Mouse (Mus musculus): ENCODE data around the gene Tmod3. TPM values are rescaled to one million over a fixed set of nuclear protein-coding genes. Genes with fewer than 3 reads are reported as not detected.

Gene Tmod3
- polyA plus RNA-seq, 1 experiment from 2014 or later, result 84.5 TPM

DNA sequence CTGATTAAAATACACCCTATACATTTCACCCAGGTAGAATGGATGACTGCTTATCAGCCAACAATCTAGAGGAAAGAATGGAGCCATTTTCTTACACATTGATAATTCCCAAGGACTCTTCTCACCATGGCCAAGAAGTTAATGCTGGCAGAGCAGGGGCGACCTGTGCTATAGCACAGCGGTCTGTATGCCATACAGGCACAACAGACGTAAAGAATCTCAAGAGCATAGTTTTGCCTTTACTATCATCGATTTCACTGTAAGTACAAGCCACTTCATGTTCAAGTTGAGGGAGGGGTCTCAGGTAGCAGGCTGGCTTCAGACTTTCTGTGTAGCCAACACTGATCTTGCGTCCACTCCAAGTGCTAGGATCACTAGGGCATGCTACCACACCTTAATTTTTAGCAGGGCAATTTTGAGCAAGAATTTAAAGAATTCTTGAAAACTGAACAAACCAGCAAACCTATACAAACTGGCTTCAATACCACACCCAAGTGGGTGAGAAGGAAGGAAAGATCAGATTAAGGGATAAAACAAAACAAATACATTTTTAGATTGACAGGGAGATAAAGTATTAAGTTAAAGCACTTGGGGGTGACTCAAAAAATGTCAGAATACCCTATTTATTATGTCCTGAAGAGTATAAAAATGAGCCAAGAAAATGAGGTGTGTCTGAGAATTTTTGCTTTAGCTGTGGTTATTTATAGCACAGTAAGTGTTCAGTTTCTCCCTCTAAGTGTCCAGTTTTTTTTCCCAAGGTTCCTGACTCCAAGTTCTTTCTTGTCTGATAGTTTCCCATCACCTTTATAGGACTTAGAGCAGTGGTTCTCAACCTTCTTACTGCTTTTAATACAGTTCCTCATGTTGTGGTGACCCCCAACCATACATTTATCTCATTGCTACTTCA, 11.8 kb upstream of the Tmod3 start:
- Histone ChIP-seq H3K4me1 (replicated peaks) (no peaks in the 10 kb centered on the region), H3K9me3 (no peaks in the 10 kb centered on the region), H3K27me3 (no peaks in the 10 kb centered on the region), H3K27ac (replicated peaks) (no peak overlapping the region), H3K36me3 (peaks cover 55% of the 10 kb centered on the region), H3K4me3 (no peak overlapping the region), H3K9ac (no peak overlapping the region), H3K4me2 (no peak overlapping the region)
- ATAC-seq (ENCODE audit: low FRiP score, low read depth), result no peak
- 94% methylated on average over 5 of the region's 5 CpGs for WGBS

DNA sequence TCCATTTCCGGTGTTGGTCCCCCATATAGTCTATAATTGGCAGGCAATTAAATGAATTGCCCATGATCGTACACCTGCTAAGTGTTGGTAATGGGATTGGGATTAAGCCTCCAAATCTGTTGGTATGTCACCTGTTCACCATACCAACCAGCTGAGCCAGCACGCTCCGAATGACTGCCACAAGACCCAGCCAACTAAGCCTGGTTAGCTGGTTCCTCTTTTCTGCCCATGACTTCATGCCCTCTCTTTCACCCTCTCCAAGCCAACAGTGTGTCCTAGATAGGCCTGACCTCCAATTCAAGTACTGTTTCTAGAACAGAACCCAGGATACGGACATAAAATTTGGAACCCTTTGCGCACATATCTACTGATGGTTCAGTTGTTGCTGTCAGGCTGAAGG, 8.9 kb upstream of the Tmod3 start:
- H3K4me2 ChIP-seq, result no peak overlapping the region
- WGBS, result 96% methylated on average over 6 of the region's 6 CpGs
- no peak overlapping the region for H3K4me3 ChIP-seq

DNA sequence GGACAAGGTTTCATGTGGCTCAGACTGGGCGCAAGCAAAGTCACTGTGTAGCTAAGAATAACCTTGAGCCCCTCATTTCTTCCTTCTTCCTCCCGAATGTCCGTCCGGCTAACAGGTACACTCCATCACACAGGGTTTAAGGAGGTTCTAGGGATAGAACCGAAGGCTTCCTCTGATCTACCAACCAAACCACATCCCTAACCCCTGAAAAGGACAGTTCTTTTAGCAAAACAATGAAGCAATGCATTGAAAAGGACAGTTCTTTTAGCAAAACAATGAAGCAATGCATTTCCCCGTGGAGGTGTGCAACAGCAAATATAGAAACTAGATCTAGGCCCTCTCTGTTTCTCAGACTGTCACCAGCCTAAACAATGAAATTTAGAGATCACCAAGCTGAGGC, 5.4 kb upstream of the Tmod3 start:
- no peak overlapping the region for H3K4me2 ChIP-seq
- no peak overlapping the region for H3K4me3 ChIP-seq
- peaks cover 7% of the 10 kb centered on the region for H3K36me3 ChIP-seq
- ATAC-seq (ENCODE audit: low FRiP score, low read depth), result no peak
- H3K27me3 ChIP-seq, result no peaks in the 10 kb centered on the region
- no peak overlapping the region for H3K9ac ChIP-seq
- WGBS, result 77% methylated on average over 6 of the region's 6 CpGs
- H3K9me3 ChIP-seq, result no peaks in the 10 kb centered on the region
- H3K4me1 ChIP-seq (replicated peaks), result peaks cover 5% of the 10 kb centered on the region; the same call in 1 of the 2 replicates
- no peak overlapping the region for H3K27ac ChIP-seq (replicated peaks)

More for the DNA sequence above, 8.9 kb upstream of the Tmod3 start:
- no peaks in the 10 kb centered on the region for H3K9me3 ChIP-seq
- no peak overlapping the region for H3K9ac ChIP-seq
- H3K27me3 ChIP-seq, result no peaks in the 10 kb centered on the region
- H3K4me1 ChIP-seq (replicated peaks), result no peaks in the 10 kb centered on the region
- peaks cover 27% of the 10 kb centered on the region for H3K36me3 ChIP-seq
- no peak for ATAC-seq (ENCODE audit: low FRiP score, low read depth)
- no peak overlapping the region for H3K27ac ChIP-seq (replicated peaks)

DNA sequence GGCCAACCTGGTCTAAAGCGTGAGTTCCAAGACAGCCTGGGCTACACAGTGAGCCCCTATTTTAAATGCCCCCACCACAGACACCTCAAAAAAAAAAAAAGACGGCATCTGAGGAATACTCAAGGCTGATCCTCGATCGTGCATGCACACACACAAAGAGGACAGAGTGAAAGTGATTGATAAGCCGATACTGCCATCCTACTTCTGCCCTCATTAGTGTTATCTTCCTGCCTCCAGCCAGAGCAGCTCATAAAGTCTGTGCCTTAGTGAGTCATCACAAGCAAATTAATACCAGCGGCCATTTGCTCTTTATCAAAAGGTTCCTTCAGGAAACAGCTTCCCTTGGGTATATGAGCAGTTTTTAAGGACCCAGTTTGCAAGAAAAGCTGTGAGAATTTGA, 4.2 kb upstream of the Tmod3 start:
- Histone ChIP-seq H3K4me3 (no peak overlapping the region), H3K4me2 (no peak overlapping the region), H3K9me3 (no peaks in the 10 kb centered on the region), H3K4me1 (replicated peaks) (peaks cover 11% of the 10 kb centered on the region), H3K36me3 (no peaks in the 10 kb centered on the region), H3K27me3 (no peaks in the 10 kb centered on the region), H3K9ac (no peak overlapping the region), H3K27ac (replicated peaks) (no peak overlapping the region)
- no peak for ATAC-seq (ENCODE audit: low FRiP score, low read depth)
- 70% methylated on average over 6 of the region's 6 CpGs for WGBS

DNA sequence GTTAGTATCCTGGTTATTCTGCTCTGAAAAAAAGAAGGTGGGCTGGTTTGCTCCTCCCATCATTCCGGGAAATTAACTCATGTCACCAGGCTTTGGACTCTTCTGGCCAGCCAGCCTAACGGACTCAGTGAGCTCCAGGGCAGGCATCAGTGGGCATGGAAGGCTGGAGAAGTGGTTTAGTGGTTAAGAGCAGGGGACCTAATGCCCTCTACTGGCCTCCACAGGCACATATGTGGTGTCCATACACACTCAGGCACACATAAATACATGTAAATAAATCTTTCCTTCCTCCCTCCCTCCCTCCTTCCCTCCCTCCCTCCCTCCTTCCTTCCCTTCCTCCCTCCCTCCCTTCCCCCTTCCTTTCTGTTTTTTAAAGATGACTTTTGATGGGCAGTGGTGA, 3.7 kb upstream of the Tmod3 start:
- Histone ChIP-seq H3K36me3 (no peaks in the 10 kb centered on the region), H3K27me3 (no peaks in the 10 kb centered on the region), H3K9me3 (no peaks in the 10 kb centered on the region), H3K4me1 (replicated peaks) (peaks cover 16% of the 10 kb centered on the region), H3K4me2 (no peak overlapping the region), H3K4me3 (no peak overlapping the region), H3K9ac (no peak overlapping the region), H3K27ac (replicated peaks) (no peak overlapping the region)
- ATAC-seq (ENCODE audit: low FRiP score, low read depth), result no peak
- 36% methylated on average over 2 of the region's 2 CpGs for WGBS

DNA sequence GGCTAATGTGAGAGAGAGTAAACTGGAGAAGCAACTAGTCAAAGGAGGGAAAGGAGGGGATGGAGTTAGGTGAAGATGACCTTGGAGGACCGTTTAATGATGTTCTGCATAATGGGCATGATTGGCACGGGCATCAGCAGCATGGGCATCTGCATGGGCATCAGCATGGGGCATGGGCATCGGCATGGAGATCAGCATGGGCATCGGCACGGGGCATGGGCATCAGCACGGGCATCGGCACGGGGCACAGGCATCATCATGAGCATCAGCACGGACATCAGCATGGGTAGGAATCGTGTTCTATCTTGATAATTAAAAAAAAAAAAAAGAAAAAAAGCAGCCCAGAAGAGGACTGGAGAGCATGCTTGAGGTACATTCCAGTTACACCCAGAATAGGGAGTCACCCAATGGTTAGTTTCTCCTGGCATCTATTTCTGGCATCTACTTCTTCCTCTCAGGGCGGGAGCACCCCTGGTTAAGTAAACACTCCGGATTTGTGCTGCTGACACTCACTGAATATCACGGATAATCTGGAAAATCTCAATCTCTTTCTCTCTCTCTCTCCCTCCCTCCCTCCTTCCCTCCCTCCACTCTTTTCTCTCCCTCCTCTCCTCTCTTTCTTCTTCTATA, 1.7 kb upstream of the Tmod3 start:
- Histone ChIP-seq H3K4me3 (no peak overlapping the region), H3K27me3 (no peaks in the 10 kb centered on the region), H3K27ac (replicated peaks) (no peak overlapping the region), H3K36me3 (no peaks in the 10 kb centered on the region), H3K9me3 (no peaks in the 10 kb centered on the region), H3K4me2 (no peak overlapping the region), H3K4me1 (replicated peaks) (peaks cover 32% of the 10 kb centered on the region), H3K9ac (no peak overlapping the region)
- WGBS, result 89% methylated on average over 13 of the region's 13 CpGs
- ATAC-seq (ENCODE audit: low FRiP score, low read depth), result no peak

DNA sequence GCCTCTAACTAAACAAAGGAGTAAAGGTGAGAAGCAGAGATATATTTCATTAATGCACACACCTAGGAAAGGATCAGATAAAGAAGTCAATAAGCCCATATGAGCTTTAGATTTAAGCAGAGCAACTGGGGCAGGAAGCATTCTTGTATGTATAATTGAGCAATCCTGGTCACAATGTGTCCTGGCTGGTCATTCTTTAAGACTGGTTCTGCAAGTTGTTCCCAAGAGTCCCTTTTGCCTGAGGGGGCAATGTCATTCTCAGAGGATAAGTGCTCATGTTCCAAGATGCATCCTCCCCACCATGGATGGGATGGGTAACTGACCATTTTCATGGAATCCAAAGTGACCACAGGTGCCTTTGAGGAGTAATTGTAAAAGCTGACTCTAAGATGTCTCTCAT, 896 bp upstream of the Tmod3 start:
- H3K4me1 ChIP-seq (replicated peaks), result peaks cover 32% of the 10 kb centered on the region
- no peaks in the 10 kb centered on the region for H3K9me3 ChIP-seq
- H3K27ac ChIP-seq (replicated peaks), result no peak overlapping the region
- no peak overlapping the region for H3K9ac ChIP-seq
- H3K4me2 ChIP-seq, result peak overlapping the region; percentile 84
- H3K4me3 ChIP-seq, result no peak overlapping the region
- no peaks in the 10 kb centered on the region for H3K36me3 ChIP-seq
- no peak for ATAC-seq (ENCODE audit: low FRiP score, low read depth)
- H3K27me3 ChIP-seq, result no peaks in the 10 kb centered on the region

DNA sequence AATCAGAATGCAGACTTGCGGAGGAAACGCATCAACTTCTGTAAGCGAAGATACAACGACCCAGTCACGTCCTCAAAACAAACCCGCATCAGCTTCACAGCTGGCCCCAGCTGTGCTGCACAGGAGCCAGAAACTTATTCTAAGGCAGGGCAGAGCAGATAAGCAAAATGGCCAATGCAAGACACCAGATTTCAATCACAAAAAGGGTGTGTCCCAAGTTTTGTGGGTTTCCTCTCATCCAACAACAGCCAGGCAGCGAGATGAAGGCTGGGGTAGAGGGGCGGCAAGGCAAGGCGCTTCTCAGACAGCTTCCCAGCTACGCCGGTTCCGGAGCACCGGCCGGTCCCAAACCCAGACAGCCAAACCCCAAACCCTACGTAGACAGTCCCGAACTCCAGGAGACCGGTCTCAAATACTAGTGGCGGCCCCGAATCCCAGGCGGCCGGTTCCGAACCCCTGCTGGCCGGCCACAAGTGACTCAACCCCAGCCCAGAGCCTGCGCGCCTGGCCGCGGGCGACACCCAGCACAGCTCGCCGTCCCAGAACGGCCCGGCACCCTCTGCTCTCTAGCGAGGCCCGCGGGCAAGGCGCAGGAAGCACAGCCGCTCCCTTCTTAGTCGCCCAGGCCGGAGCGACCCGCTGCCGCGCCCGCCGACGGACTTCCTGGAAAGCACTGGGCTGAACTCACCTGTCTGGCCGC, 495 bp downstream of the Tmod3 start:
- Histone ChIP-seq H3K27ac (replicated peaks) (peak overlapping the region; percentile 80), H3K9me3 (no peaks in the 10 kb centered on the region), H3K36me3 (no peaks in the 10 kb centered on the region), H3K27me3 (no peaks in the 10 kb centered on the region), H3K4me1 (replicated peaks) (peaks cover 32% of the 10 kb centered on the region), H3K4me2 (peak overlapping the region; percentile 84), H3K9ac (peak overlapping the region; percentile 74), H3K4me3 (peak overlapping the region; percentile 90)
- ATAC-seq (ENCODE audit: low FRiP score, low read depth), result peak; percentile 86
- under 1% methylated on average over 47 of the region's 47 CpGs for WGBS

DNA sequence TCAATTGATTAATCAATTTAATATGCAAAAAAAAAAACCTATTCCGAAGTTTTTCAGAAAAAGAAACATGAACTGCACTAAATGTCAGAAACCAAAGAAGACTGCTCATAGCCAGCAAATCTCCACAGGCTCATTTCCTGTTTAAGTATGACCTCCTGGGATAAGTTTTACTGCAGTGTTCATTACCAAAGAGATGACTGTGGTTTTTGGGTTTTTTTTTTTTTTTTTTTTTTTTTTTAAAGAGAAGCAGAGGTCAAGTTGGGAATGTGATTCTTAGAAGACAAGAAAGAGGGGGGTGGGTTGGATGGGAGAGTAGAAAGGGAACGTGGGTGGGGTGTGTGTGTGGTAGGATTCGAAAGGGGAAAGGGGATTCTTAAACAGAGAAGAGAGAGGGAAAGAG, 1.1 kb downstream of the Tmod3 start:
- Histone ChIP-seq H3K27ac (replicated peaks) (no peak overlapping the region), H3K27me3 (no peaks in the 10 kb centered on the region), H3K9me3 (no peaks in the 10 kb centered on the region), H3K4me2 (peak overlapping the region; percentile 84), H3K4me1 (replicated peaks) (peaks cover 32% of the 10 kb centered on the region), H3K4me3 (peak overlapping the region; percentile 90), H3K36me3 (no peaks in the 10 kb centered on the region), H3K9ac (peak overlapping the region; percentile 74)
- WGBS, result 30% methylated on average over 3 of the region's 3 CpGs
- no peak for ATAC-seq (ENCODE audit: low FRiP score, low read depth)

DNA sequence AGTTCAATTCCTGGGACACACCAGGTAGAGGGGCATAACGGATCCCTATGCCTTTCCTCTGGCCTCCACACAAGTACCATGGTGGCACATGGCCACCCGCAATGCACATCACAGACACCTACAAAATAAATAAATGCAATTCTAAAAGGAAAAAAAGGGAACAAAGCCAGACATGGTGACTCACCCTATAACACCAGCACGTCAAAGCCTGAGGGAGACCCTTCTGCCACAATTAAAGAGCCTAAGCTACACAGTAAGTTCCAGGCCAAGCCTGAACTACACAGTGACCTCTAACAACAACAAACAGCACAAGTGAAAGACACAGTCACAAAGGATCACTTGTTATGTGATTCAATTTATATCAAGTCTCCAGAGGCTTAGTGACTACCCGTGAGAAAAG, 5.7 kb downstream of the Tmod3 start:
- no peak overlapping the region for H3K9ac ChIP-seq
- 64% methylated on average over 4 of the region's 4 CpGs for WGBS
- H3K27ac ChIP-seq (replicated peaks), result no peak overlapping the region
- ATAC-seq (ENCODE audit: low FRiP score, low read depth), result no peak
- H3K4me1 ChIP-seq (replicated peaks), result peaks cover 22% of the 10 kb centered on the region
- H3K36me3 ChIP-seq, result no peaks in the 10 kb centered on the region
- H3K4me2 ChIP-seq, result no peak overlapping the region
- H3K27me3 ChIP-seq, result no peaks in the 10 kb centered on the region
- H3K4me3 ChIP-seq, result no peak overlapping the region
- no peaks in the 10 kb centered on the region for H3K9me3 ChIP-seq

DNA sequence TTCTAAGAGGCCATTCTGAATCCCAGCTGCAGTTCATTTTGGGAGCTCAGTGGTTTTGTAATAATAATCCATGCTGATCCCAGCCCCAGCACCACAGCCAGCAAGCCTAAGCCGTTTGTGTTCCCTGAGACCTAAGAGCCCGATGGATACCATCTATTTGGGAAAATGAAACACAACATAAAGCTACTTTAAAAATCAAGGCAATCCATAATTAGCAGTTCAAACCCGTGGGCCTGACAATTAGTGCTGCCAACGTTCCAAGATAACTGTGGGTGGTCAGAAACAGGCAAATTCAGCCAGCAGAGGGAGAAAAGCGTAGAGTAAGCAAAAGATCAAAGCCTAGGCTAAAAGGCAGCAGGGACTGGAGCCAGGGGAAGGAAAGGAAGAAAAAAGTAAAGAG, 8.1 kb downstream of the Tmod3 start:
- ATAC-seq (ENCODE audit: low FRiP score, low read depth), result no peak
- H3K4me2 ChIP-seq, result no peak overlapping the region
- H3K4me1 ChIP-seq (replicated peaks), result no peaks in the 10 kb centered on the region
- H3K4me3 ChIP-seq, result no peak overlapping the region
- no peaks in the 10 kb centered on the region for H3K27me3 ChIP-seq
- peak overlapping the region; percentile 9; the same call in 1 of the 2 replicates for H3K27ac ChIP-seq (replicated peaks)
- 39% methylated on average over 5 of the region's 5 CpGs for WGBS
- no peak overlapping the region for H3K9ac ChIP-seq
- H3K36me3 ChIP-seq, result no peaks in the 10 kb centered on the region
- H3K9me3 ChIP-seq, result no peaks in the 10 kb centered on the region

DNA sequence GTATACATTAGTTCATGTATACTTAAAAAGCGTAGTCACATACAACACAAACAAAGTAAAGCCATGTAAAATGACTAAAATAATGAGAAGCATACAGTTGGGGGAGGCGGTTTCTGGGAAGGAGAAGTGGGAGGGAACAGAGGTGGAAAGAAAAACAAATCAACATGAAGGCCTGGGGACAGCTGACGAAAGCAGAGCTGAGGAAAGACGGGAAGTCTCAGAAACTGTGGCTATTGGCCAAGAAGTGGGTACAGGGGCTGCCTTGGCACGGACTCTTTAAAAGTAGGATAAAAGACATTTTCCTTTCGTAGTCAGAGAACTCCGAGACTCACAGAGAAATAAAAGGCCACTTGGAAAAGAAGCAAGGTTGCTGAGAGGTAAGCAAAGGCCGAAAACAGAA, 10.4 kb downstream of the Tmod3 start:
- Histone ChIP-seq H3K4me2 (no peak overlapping the region), H3K4me3 (no peak overlapping the region), H3K36me3 (no peaks in the 10 kb centered on the region), H3K27me3 (no peaks in the 10 kb centered on the region), H3K4me1 (replicated peaks) (no peaks in the 10 kb centered on the region), H3K9me3 (no peaks in the 10 kb centered on the region), H3K9ac (no peak overlapping the region), H3K27ac (replicated peaks) (no peak overlapping the region)
- 70% methylated on average over 8 of the region's 8 CpGs for WGBS
- ATAC-seq (ENCODE audit: low FRiP score, low read depth), result no peak
